Mouse (Mus musculus) liver, embryonic 15.5 days (tissue): ENCODE measurements around the gene Foxn1. TPM values are rescaled to one million over a fixed set of nuclear protein-coding genes. Genes with fewer than 3 reads are reported as not detected.

ENCODE experiments used
- ATAC-seq: fragments of 200-750 bp; cut with Nextera tagmentation; 2 replicates; pipeline ENCODE4 v1.8.0; 2017; ENCODE audit warnings: moderate number of reproducible peaks, mild to moderate bottlenecking, moderate library complexity; ENCODE audit not compliant: insufficient read depth
- H3K27ac ChIP-seq: fragments of 300-500 bp; sonication (generic); replicated peaks from 2 replicates; pipeline ENCODE4 v1.5.1; 2015; ENCODE audit warnings: mild to moderate bottlenecking, inconsistent platforms
- H3K27me3 ChIP-seq: fragments of 300-500 bp; sonication (generic); 2 replicates; pipeline ENCODE4 v1.6.1; 2015; ENCODE audit warnings: mild to moderate bottlenecking, inconsistent platforms
- H3K36me3 ChIP-seq: fragments of 300-500 bp; sonication (generic); replicated peaks from 2 replicates; pipeline ENCODE4 v1.6.1; 2015; ENCODE audit warnings: moderate library complexity, mild to moderate bottlenecking, inconsistent platforms
- H3K4me1 ChIP-seq: fragments of 300-500 bp; sonication (generic); replicated peaks from 2 replicates; pipeline ENCODE4 v1.6.1; 2015; ENCODE audit warnings: inconsistent platforms
- H3K4me2 ChIP-seq: fragments of 300-500 bp; sonication (generic); 2 replicates; pipeline ENCODE4 v1.6.1; 2015; ENCODE audit warnings: moderate library complexity, mild to moderate bottlenecking, inconsistent platforms
- H3K4me3 ChIP-seq: fragments of 300-500 bp; sonication (generic); replicated peaks from 2 replicates; pipeline ENCODE4 v1.5.1; 2015; ENCODE audit warnings: mild to moderate bottlenecking, inconsistent platforms
- H3K9ac ChIP-seq: fragments of 300-500 bp; sonication (generic); 2 replicates; pipeline ENCODE4 v1.6.1; 2015; ENCODE audit warnings: moderate library complexity, mild to moderate bottlenecking, inconsistent platforms
- H3K9me3 ChIP-seq: fragments of 300-500 bp; sonication (generic); replicated peaks from 2 replicates; pipeline ENCODE4 v1.6.1; 2016; ENCODE audit warnings: inconsistent platforms
- WGBS: fragments of 180-500 bp; shearing (Covaris S2); methylation state at CpG from one replicate; pipeline ENCODE4 v1.1.7; 2015; ENCODE audit warnings: mixed read lengths; ENCODE audit not compliant: insufficient replicate concordance; 5-methylcytosine and 5-hydroxymethylcytosine counted together
- polyA plus RNA-seq: library from polyadenylated mRNA; unstranded; fragments of >200 nt; fragmentation: Nextera tagmentation; extraction: Ambion mirVana; gene quantifications from 2 replicates; pipeline ENCODE4 v1.2.1, GENCODE M21; 2015

Gene Foxn1
- polyA plus RNA-seq, 1 experiment from 2014 or later = not detected

DNA sequence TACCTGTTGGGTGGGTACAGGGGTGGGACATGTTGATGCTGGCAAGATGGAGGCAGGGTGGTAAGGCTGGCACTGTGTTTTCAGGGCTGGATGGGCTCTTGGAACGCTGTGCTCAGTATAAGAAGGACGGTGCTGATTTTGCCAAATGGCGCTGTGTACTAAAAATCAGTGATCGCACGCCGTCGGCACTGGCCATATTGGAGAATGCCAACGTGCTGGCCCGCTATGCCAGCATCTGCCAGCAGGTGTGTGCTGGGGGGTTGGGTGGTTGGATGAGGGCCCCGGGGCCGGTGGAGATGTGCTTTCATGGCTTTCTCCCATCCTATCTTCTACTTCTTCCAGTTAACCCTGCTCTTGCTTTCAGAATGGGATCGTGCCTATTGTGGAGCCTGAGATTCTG, 61.4 kb downstream of the Foxn1 start:
- ATAC-seq = no peak
- no peak overlapping the region for H3K4me2 ChIP-seq
- H3K4me3 ChIP-seq = no peak overlapping the region
- 83% methylated on average over 12 of the region's 12 CpGs for WGBS
- no peak overlapping the region for H3K9ac ChIP-seq
- H3K36me3 ChIP-seq = peaks cover 29% of the 10 kb centered on the region
- no peaks in the 10 kb centered on the region for H3K27me3 ChIP-seq
- H3K9me3 ChIP-seq = no peaks in the 10 kb centered on the region
- peaks cover 28% of the 10 kb centered on the region for H3K4me1 ChIP-seq
- H3K27ac ChIP-seq = no peak overlapping the region

DNA sequence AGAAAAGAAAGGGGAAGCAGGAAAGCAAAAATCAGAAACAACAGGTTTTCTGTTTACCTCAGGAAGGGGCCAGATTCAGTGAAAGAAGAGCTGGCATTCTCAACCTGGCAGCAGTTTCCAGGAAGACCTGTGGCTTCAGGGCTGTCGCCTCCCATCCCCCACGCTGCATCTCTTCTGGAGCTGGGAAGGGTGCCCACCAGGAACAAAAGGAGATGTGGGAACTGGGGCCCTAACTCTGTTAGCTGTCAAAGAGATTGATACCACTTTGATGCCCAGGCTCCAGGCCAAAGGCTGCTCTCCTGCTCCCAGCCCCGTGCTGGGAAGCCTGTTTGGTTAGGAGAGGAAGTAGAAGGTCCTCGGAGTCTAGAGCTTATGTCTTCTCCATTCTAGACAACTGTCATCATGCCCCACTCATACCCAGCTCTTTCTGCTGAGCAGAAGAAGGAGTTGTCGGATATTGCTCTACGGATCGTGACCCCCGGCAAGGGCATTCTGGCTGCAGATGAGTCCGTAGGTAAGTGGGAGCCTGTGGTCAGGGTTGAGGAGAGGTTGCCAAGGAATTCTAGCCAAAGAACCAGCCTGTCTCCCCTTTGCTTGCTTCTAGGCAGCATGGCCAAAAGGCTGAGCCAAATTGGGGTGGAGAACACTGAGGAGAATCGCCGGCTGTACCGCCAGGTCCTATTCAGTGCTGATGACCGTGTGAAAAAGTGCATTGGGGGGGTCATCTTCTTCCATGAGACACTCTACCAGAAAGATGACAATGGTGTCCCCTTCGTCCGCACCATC, 62.2 kb downstream of the Foxn1 start:
- ATAC-seq = no peak
- Histone ChIP-seq H3K4me1 (peaks cover 22% of the 10 kb centered on the region), H3K27ac (no peak overlapping the region), H3K27me3 (no peaks in the 10 kb centered on the region), H3K36me3 (peaks cover 37% of the 10 kb centered on the region), H3K9ac (no peak overlapping the region), H3K9me3 (no peaks in the 10 kb centered on the region), H3K4me2 (no peak overlapping the region), H3K4me3 (no peak overlapping the region)
- 82% methylated on average over 15 of the region's 15 CpGs for WGBS

DNA sequence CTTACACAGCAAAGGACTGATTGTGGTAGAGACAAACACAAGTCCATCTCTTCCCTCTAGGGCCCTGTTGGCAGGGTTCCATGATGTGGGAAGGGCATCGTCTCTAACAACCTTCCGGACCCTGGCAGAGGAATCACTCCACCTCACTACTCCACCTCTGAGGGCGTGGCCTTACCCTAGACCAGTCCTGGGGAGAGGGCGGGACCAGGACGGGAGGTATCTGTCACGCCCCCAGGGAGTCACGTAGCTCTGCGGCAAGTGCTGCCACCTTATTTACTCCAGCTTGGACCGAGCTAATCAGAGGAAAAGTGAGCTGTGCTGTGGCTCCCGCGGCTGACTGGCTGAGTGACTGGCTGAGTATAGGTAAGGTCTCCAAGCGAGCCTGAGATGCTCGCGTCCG, 63.5 kb downstream of the Foxn1 start, which contains the start of gene Aldoc:
Gene Aldoc, plus strand, starts transcription at position 109 of the 400 bp plus-strand sequence.
- H3K4me1 ChIP-seq = peaks cover 16% of the 10 kb centered on the region
- no peaks in the 10 kb centered on the region for H3K27me3 ChIP-seq
- H3K4me2 ChIP-seq = peak within 1 kb of the TSS; percentile 55
- WGBS = 5% methylated on average over 15 of the region's 15 CpGs
- H3K36me3 ChIP-seq = peaks cover 50% of the 10 kb centered on the region
- H3K27ac ChIP-seq = peak within 1 kb of the TSS; percentile 64
- peak within 1 kb of the TSS; percentile 28 for H3K4me3 ChIP-seq
- peak; percentile 94 for ATAC-seq
- H3K9me3 ChIP-seq = no peaks in the 10 kb centered on the region
- H3K9ac ChIP-seq = no peak within 1 kb of the TSS

DNA sequence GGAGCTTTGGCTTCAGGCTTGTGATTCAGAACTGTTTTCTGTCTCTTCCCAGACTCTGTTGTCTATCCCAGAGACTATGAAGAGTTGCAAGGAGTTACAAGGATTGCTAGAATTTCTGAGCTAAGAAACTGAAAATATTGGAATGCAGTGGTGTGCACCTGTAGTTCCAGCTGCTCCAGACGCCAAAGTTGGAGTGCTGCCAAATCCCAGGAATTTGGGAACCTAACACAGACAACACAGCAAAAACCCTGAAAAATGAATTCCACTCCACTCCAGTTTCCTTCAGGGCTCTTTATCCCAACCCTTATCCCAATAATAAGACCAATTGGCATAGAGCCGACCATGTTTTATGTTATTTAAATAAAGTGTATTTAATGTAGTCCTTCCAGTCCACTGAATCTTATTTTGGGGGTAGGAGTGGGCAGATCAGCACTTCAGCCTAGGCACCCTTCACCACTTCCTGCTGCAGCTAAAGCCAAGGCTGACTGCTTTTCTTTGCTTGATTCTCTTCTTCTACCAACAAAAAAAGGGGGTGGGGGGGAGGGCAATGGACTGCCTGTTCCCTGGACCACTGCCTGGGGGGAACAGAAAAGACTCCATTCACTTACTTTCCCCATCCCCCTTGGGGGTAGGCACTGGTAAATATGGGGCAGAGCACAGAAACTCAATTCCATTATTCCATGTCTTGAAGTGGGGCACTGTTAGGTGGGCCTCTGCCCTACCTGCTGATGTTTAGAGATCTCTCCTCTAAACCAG, 64.1 kb downstream of the Foxn1 start:
- WGBS = 82% methylated on average over 2 of the region's 2 CpGs
- Histone ChIP-seq H3K27ac (peak overlapping the region; percentile 15; the same call in 1 of the 2 replicates), H3K36me3 (peaks cover 56% of the 10 kb centered on the region)

DNA sequence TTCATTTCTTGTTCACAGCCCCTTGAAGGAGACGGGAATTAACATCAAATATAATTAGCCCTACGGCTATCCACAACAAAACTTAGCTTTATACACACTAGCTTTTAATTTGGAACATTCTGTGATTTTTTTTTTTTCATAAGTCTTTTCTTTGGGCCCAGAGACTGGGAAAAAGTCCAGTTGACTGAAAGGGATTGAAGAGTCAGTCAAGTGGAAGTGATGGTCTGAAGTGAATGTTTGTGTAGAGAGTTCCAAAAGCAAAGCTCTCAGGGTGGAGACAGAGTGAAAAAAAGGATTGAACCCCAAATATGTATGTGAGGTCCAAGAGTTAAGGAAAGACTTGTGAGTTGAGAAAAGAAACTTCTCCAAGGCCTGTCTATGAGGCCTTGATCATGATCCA, 67.9 kb downstream of the Foxn1 start:
- Histone ChIP-seq H3K4me1 (peaks cover 11% of the 10 kb centered on the region), H3K9ac (no peak overlapping the region), H3K4me3 (no peak overlapping the region), H3K36me3 (peaks cover 95% of the 10 kb centered on the region), H3K27ac (no peak overlapping the region), H3K9me3 (no peaks in the 10 kb centered on the region), H3K4me2 (no peak overlapping the region), H3K27me3 (no peaks in the 10 kb centered on the region)
- 83% methylated on average over 2 of the region's 2 CpGs for WGBS
- ATAC-seq = no peak

More for the DNA sequence above, 64.1 kb downstream of the Foxn1 start:
- peak; percentile 14; the same call in 1 of the 2 replicates for ATAC-seq
- Histone ChIP-seq H3K4me2 (no peak overlapping the region), H3K27me3 (no peaks in the 10 kb centered on the region), H3K4me3 (no peak overlapping the region), H3K9me3 (no peaks in the 10 kb centered on the region), H3K4me1 (peaks cover 16% of the 10 kb centered on the region), H3K9ac (no peak overlapping the region)

DNA sequence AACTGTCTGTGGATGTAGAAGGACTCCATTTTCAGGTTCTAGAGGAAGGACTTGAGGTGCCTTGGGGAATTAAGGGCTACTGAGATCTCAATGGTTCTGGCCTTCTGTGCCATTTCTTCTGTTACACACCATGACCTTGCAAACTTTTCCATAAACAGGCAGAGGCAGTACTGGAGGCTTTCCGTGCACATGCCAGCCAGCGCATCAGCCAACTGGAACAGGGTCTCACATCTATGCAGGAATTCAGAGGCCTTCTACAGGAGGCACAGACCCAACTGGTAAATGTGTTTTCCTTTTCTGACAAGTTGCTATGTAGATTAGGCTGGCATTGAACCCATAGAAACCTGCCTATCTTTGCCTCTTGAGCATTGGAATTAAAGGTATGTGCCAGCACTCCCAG, 72.7 kb downstream of the Foxn1 start:
- ATAC-seq = no peak
- 91% methylated on average over 2 of the region's 2 CpGs for WGBS
- H3K4me2 ChIP-seq = no peak overlapping the region
- H3K27ac ChIP-seq = no peak overlapping the region
- no peaks in the 10 kb centered on the region for H3K9me3 ChIP-seq
- H3K4me3 ChIP-seq = no peak overlapping the region
- H3K27me3 ChIP-seq = no peaks in the 10 kb centered on the region
- no peak overlapping the region for H3K9ac ChIP-seq
- H3K36me3 ChIP-seq = peaks cover 98% of the 10 kb centered on the region
- H3K4me1 ChIP-seq = no peaks in the 10 kb centered on the region

DNA sequence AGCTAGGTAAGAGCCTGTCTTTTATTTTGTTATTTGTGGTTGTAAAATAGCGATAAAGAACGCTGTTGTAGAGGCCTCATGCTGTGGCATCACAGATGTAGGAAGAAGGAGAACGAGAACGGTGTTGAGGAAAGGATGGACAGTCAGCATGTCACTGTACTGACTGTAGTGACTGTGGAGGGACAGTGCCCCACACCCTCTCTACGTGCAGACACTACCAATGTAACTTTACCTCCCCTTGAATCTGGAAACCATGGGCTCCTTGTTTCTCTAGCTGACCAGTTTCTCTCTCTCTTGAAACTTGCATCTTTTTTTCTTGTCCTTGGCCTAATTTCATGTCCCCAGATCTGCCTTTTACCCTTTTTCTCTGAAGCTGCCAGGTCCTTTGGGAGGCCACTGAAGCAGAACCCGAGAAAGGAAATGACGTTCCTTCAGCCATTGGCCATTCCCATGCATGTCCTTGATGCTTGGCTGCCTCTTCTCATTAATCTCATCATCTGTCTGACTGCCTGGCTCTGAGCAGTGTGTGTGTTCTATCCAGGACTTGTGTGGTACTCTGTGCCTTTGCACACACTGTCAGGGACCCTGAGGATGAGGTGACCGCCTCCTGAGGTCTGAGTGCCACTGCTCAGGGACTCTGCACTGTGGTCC, 75.4 kb downstream of the Foxn1 start:
- 92% methylated on average over 8 of the region's 8 CpGs for WGBS
- ATAC-seq = no peak
- no peak overlapping the region for H3K9ac ChIP-seq

More for the DNA sequence above, 75.4 kb downstream of the Foxn1 start:
- no peak overlapping the region for H3K4me3 ChIP-seq
- H3K9me3 ChIP-seq = no peaks in the 10 kb centered on the region
- H3K36me3 ChIP-seq = peaks cover 97% of the 10 kb centered on the region
- H3K4me2 ChIP-seq = no peak overlapping the region
- no peaks in the 10 kb centered on the region for H3K27me3 ChIP-seq
- no peak overlapping the region for H3K27ac ChIP-seq
- peaks cover 16% of the 10 kb centered on the region for H3K4me1 ChIP-seq

Other genes with a start within 250 kb of the Foxn1 start
- 27.5 and 32.4 TPM in 2 replicates for gene Traf4, start 221.0 kb downstream of the Foxn1 start, polyA plus RNA-seq
- gene Nek8, start 209.9 kb downstream of the Foxn1 start, polyA plus RNA-seq = 8.1 and 11.4 TPM in 2 replicates
- 43.3 and 44.5 TPM in 2 replicates for gene Tlcd1, start 209.8 kb downstream of the Foxn1 start, polyA plus RNA-seq
- 569 and 671 TPM in 2 replicates for gene Rpl23a, start 203.0 kb downstream of the Foxn1 start, polyA plus RNA-seq
- 15.2 and 16.3 TPM in 2 replicates for gene Rab34, start 198.1 kb downstream of the Foxn1 start, polyA plus RNA-seq
- 0.24 and 0.55 TPM in 2 replicates for gene Proca1, start 193.2 kb downstream of the Foxn1 start, polyA plus RNA-seq
- gene Sdf2, start 140.8 kb downstream of the Foxn1 start, polyA plus RNA-seq = 29.0 and 33.7 TPM in 2 replicates
- 9.5 and 9.8 TPM in 2 replicates for gene Supt6, start 140.6 kb downstream of the Foxn1 start, polyA plus RNA-seq
- gene 2610507B11Rik, start 124.8 kb downstream of the Foxn1 start, polyA plus RNA-seq = 24.8 and 28.4 TPM in 2 replicates
- gene BC030499, start 95.7 kb downstream of the Foxn1 start, polyA plus RNA-seq = 0.22 TPM in 1 of 2 replicates, not detected in the other
- gene Spag5, start 85.0 kb downstream of the Foxn1 start, polyA plus RNA-seq = 34.8 and 35.0 TPM in 2 replicates
- gene Aldoc, start 63.6 kb downstream of the Foxn1 start, polyA plus RNA-seq = 10.5 and 13.3 TPM in 2 replicates
- 31.1 and 33.3 TPM in 2 replicates for gene Pigs, start 58.1 kb downstream of the Foxn1 start, polyA plus RNA-seq
- gene Unc119, start 43.1 kb downstream of the Foxn1 start, polyA plus RNA-seq = 27.4 and 29.4 TPM in 2 replicates
- gene Slc13a2, start 35.7 kb upstream of the Foxn1 start, polyA plus RNA-seq = 0.05 TPM in 1 of 2 replicates, not detected in the other
- gene Slc46a1, start 79.1 kb upstream of the Foxn1 start, polyA plus RNA-seq = 6.5 and 7.8 TPM in 2 replicates
- gene Sarm1, start 111.2 kb upstream of the Foxn1 start, polyA plus RNA-seq = 0.17 and 0.20 TPM in 2 replicates
- 675 and 834 TPM in 2 replicates for gene Vtn, start 112.5 kb upstream of the Foxn1 start, polyA plus RNA-seq
- 0.25 and 0.29 TPM in 2 replicates for gene Sebox, start 116.9 kb upstream of the Foxn1 start, polyA plus RNA-seq
- gene Tmem199, start 125.6 kb upstream of the Foxn1 start, polyA plus RNA-seq = 20.0 and 20.4 TPM in 2 replicates
- gene Poldip2, start 125.6 kb upstream of the Foxn1 start, polyA plus RNA-seq = 61.4 and 66.3 TPM in 2 replicates
- gene Tnfaip1, start 149.8 kb upstream of the Foxn1 start, polyA plus RNA-seq = 14.9 and 17.1 TPM in 2 replicates
- 57.7 and 66.1 TPM in 2 replicates for gene Ift20, start 149.8 kb upstream of the Foxn1 start, polyA plus RNA-seq
- 101 and 112 TPM in 2 replicates for gene Tmem97, start 164.2 kb upstream of the Foxn1 start, polyA plus RNA-seq